Mouse (Mus musculus): ENCODE measurements around the gene Sprr2h. TPM values are rescaled to one million over a fixed set of nuclear protein-coding genes. Genes with fewer than 3 reads are reported as not detected.

Gene Sprr2h
- not detected for total RNA-seq (2021)
- long read RNA-seq, experiment 1: 0 reads
- long read RNA-seq, experiment 2: 0 reads

DNA sequence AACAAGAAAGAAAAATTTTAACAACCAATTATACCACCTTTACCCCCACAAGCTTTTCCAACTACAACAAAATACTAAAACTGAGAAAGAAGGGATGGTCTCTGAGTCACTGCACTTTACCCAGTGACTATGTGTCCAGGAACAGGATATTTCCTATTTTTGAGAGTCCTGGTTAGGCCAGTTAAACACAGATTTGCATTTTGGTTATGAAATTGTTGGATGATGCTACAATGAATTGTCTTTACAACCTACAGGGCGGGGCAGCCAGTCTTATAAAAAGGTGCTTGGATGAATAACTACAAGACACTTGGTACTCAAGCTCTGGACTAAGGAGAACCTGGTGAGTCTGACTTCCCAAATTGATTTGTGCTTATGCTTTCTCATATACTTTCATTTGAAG, at the start of gene Sprr2h:
Gene Sprr2h (plus strand): TSS at position 301 of the 400 bp plus-strand sequence.
- intact Hi-C loops (cut with DNase I): no loop called here
- no peak for DNase-seq (ENCODE audit: low spot score in 2 of 2)

DNA sequence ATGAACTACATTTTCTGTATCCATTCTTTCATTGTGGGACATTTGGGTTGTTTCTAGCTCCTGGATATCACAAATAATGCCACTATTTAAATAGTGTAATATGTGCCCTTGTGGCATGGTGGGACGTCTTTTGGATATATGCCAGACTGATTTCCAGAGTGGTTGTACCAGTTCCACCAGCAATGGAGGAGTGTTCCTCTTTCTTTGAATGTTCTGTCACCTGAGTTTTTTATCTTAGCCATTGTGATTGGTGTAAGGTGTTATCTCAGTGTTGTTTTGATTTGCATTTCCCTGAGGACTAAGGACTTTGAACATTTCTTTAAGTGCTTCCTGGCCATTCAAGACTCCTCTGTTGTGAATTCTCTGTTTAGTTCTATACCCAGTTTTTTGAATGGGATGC, 49.2 kb upstream of the Sprr2h start:
- intact Hi-C loops (cut with DNase I): no loop called here
- DNase-seq (ENCODE audit: low spot score in 2 of 2): no peak

DNA sequence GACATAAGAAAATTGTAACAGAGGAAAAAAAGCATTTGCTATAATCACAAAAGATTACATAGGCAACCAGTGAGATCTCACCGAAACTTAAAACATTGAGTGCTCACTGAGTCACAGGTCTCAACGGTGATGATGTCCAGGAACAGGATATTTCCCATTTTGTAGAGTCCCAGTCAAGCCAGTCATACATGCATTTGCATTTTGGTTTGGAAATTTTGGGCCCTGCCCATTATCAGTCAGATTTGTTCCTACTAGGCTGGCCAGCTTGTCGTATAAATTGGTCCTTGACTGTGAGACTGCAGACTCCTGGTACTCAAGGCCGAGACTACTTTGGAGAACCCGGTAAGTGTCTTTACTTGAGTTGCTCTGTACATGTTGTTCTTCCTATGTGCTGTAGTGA, 46.6 kb upstream of the Sprr2h start, which contains the start of gene Sprr2d:
Gene Sprr2d (plus strand): TSS at position 301 of the 400 bp plus-strand sequence.
- no peak for DNase-seq (ENCODE audit: low spot score in 2 of 2)
- intact Hi-C loops (cut with DNase I): no loop called here

DNA sequence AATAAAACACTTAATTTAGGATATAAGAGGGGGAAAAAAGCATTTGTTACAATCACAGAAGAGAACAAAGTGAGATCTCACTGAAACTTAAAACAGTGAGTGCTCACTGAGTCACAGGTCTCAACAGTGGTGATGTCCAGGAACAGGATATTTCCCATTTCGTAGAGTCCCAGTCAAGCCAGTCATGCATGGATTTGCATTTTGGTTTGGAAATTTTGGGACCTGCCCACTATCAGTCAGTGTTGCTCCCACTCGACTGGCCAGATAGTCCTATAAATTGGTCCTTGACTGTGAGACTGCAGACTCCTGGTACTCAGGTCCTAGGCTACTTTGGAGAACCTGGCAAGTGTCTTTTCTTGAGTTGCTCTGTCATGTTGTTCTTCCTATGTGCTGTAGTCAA, 33.6 kb upstream of the Sprr2h start, which contains the start of gene Sprr2e:
Gene Sprr2e (plus strand): TSS at position 301 of the 400 bp plus-strand sequence.
- no peak for DNase-seq (ENCODE audit: low spot score in 2 of 2)
- intact Hi-C loops (cut with DNase I): no loop called here

DNA sequence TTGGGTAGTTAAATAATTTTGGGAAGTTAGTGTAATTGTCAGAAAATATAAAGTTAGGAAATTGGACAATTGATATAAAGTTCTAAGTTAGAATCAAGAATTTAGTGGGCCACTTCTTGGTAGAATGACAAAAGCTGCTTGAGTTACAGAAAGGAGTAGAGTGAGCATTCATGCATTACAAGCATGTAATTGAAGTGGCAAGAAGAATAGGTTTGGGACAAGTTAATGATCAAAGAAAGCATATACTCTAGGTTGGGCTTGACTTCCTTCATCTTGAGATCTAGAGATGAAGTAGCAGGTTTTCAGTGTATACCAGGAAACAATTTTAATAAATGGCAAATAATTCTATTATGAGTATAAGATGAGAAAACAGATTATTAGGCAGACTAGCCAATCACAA, 23.9 kb upstream of the Sprr2h start:
- no peak for DNase-seq (ENCODE audit: low spot score in 2 of 2)
- intact Hi-C loops (cut with DNase I): no loop called here

DNA sequence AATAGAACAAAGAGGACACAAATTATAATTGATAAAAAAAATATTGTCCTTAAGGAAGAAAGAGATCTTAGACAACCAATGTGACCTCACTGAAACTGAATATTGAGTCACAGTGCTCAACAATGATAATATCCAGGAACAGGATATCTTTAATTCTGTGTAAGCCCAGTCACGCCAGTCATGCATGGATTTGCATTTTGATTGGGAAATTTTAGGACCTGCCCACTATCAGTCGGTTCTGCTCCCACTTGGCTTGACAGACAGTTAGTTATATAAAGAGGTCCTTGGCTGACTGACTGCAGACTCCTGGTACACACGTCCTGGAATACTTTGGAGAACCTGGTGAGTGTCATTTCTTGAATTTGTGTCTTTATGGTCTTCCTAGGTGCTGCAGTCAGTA, 20.6 kb upstream of the Sprr2h start, which contains the start of gene Sprr2f:
Gene Sprr2f (plus strand): TSS at position 301 of the 400 bp plus-strand sequence.
- DNase-seq (ENCODE audit: low spot score in 2 of 2): no peak

DNA sequence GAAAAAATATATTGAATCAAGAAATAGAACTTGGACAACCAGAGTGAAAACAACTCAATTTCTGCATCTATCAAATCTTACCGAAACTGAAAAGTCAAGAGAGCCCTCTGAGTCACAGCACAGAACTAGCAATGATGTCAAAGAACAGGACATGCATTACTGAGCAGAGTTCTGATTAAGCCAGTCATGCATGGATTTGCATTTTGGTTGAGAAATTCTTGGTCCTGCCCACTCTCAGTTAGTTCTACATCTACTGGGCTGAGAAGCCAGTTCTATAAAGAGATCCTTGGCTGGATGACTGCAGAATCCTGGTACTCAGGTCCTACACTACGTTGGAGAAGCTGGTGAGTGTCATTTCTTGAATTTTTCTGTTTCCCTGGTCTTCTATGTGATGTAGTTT, 11.9 kb upstream of the Sprr2h start:
- intact Hi-C loops (cut with DNase I): no loop called here
- peak in 1 of 2 experiments; percentile 2 for DNase-seq (ENCODE audit: low spot score in 2 of 2)

More for the DNA sequence above, 20.6 kb upstream of the Sprr2h start, which contains the start of gene Sprr2f:
- intact Hi-C loops (cut with DNase I): no loop called here

DNA sequence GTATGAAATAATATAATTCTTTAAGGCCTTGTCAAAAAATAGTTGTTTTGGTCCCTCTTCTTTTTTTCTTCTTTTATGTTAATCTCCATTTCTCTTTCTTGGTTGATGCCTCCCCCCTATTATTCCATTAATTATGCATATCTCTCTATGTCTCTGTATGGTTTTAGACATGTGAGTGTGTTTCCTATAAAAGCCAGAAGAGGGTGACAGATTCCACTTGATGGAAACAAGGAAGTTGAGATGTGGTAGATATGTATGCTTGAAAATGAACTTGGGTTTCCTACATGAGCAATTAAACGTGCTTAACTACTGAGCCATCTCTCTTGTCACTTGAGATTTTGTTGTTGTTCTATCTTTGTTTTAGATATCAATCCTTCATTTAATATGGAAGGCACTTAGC, 8.8 kb downstream of the Sprr2h start:
- peak; percentile 8 to 15 for DNase-seq (ENCODE audit: low spot score in 2 of 2)
- intact Hi-C loops (cut with DNase I): loop anchor here (5.0 to 10.0 kb wide), 3 partner anchors 118 to 242 kb away; partner anchors contain the start of gene 2210017I01Rik

DNA sequence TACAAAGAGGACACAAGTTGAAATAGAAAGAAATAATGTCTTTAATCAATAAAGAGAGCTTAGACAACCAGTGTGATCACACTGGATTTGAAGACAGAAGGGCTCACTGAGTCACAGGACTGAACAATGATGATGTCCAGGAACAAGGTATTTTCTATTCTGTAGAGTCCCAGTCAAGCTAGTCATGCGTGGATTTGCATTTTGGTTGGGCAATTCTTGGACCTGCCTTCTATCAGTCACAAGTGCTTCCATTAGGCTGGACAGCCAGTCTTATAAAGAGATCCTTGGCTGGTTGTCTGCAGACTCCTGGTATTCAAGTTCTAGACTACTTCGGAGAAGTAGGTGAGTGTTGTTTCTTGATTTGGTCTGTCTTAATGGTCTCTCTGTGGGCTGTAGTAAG, 22.2 kb downstream of the Sprr2h start, which contains the start of gene Sprr2i:
Gene Sprr2i (plus strand): TSS at position 301 of the 400 bp plus-strand sequence.
- intact Hi-C loops (cut with DNase I): no loop called here
- no peak for DNase-seq (ENCODE audit: low spot score in 2 of 2)

DNA sequence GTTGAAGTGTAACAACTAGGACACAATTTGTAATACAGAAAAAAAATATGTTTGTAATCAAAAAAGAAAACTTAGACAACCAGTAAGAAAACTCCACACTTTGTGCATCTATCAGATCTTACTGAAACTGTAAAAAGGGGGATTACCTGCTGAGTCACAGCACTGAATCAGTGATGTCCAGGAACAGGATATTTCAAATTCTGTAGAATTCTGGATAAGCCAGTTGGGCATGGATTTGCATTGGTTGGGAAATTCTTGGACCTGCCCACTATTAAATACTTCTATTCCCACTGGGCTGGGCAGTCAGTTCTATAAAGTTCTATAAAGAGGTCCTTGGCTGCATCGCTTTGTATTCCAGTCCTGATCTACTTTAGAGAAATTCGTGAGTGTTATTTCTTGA, 32.3 kb downstream of the Sprr2h start, which contains the start of gene Sprr2j-ps:
Gene Sprr2j-ps (plus strand): TSS at position 301 of the 400 bp plus-strand sequence.
- intact Hi-C loops (cut with DNase I): no loop called here
- no peak for DNase-seq (ENCODE audit: low spot score in 2 of 2)

DNA sequence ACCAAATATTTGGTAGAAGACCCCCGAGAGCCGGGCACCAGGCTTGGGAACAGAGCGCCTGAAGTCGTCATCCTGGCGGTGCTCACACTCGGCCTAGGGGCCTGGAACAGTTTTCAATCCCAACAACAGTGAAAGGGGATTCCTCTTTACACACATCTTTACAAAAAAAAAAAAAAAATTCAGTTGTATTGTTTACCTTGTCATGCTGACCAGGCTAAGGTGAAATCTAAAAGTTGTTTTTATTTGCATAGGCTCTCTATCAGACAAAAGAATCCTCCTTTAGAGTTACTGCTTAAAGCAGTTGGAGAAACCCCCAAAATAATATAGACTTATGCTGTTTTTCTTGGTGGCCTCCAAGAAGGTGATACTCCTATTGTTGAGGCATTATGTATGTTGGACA, 43.8 kb downstream of the Sprr2h start, which contains the start of gene Gm9774:
Gene Gm9774 (minus strand): TSS at position 101 of the 400 bp plus-strand sequence.
- DNase-seq (ENCODE audit: low spot score in 2 of 2): no peak
- intact Hi-C loops (cut with DNase I): no loop called here

DNA sequence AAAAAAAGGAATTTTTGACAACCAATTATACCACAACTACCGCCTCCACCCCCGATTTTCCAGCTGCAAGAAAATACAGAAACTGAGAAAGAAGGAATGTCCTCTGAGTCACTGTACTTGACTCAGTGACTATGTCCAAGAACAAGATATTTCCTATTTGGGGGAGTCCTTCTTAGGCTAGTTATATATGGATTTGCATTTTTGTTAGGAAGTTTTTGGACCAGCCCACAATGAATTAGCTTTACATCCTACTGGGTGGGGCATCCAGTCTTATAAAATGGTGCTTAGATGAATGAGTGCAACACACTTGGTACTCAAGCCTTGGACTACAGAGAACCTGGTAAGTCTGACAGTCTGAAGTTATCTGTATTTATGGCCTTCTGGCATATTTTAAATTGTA, 46.8 kb downstream of the Sprr2h start, which contains the start of gene Sprr2k:
Gene Sprr2k (plus strand): TSS at position 301 of the 400 bp plus-strand sequence.
- intact Hi-C loops (cut with DNase I): no loop called here
- no peak for DNase-seq (ENCODE audit: low spot score in 2 of 2)

Other genes starting within 250 kb of the Sprr2h start
- not detected for gene Lelp1, start 242.9 kb upstream of the Sprr2h start, total RNA-seq (2021)
- not detected for gene Sprr2a1, start 169.9 kb upstream of the Sprr2h start, total RNA-seq (2021)
- gene Sprr2a2, start 169.8 kb upstream of the Sprr2h start, total RNA-seq (2021): not detected
- gene Sprr2a3, start 100.3 kb upstream of the Sprr2h start, total RNA-seq (2021): not detected
- not detected for gene Sprr2b, start 69.1 kb upstream of the Sprr2h start, total RNA-seq (2021)
- not detected for gene Sprr2d, start 46.5 kb upstream of the Sprr2h start, total RNA-seq (2021)
- gene Sprr2e, start 33.5 kb upstream of the Sprr2h start, total RNA-seq (2021): not detected
- gene Sprr2f, start 20.5 kb upstream of the Sprr2h start, total RNA-seq (2021): not detected
- gene Sprr2i, start 22.3 kb downstream of the Sprr2h start, total RNA-seq (2021): not detected
- not detected for gene Sprr2j-ps, start 32.4 kb downstream of the Sprr2h start, total RNA-seq (2021)
- gene Gm9774, start 43.7 kb downstream of the Sprr2h start, total RNA-seq (2021): 1 to 10 TPM; 1.4 to 3.5 TPM
- gene Sprr2k, start 46.9 kb downstream of the Sprr2h start, total RNA-seq (2021): not detected
- not detected for gene Sprr1b, start 53.1 kb downstream of the Sprr2h start, total RNA-seq (2021)
- gene Sprr3, start 73.0 kb downstream of the Sprr2h start, total RNA-seq (2021): not detected
- gene Sprr1a, start 100.2 kb downstream of the Sprr2h start, total RNA-seq (2021): not detected
- gene Sprr4, start 114.8 kb downstream of the Sprr2h start, total RNA-seq (2021): not detected
- not detected for gene 2310046K23Rik, start 148.8 kb downstream of the Sprr2h start, total RNA-seq (2021)
- not detected for gene Ivl, start 188.1 kb downstream of the Sprr2h start, total RNA-seq (2021)
- gene Smcp, start 203.3 kb downstream of the Sprr2h start, total RNA-seq (2021): not detected
- not detected for gene 2210017I01Rik, start 221.8 kb downstream of the Sprr2h start, total RNA-seq (2021)
- gene Lce6a, start 236.0 kb downstream of the Sprr2h start, total RNA-seq (2021): not detected